Mouse (Mus musculus) hindbrain, embryonic 13.5 days (tissue): Measurements from ENCODE around the gene Met. TPM values are rescaled to one million over a fixed set of nuclear protein-coding genes. Genes with fewer than 3 reads are reported as not detected.
A peak's percentile ranks its signal among the peaks of the same experiment; 100 is the strongest.

Experiments
- ATAC-seq: fragments of 200-750 bp; cut with Nextera tagmentation; 2 replicates; pipeline ENCODE4 v1.8.0; 2017; ENCODE audit warnings: moderate TSS enrichment; ENCODE audit not compliant: low FRiP score
- H3K27ac ChIP-seq: fragments of 300-500 bp; sonication (generic); 2 replicates; pipeline ENCODE4 v1.5.1; 2015; ENCODE audit warnings: inconsistent platforms, mild to moderate bottlenecking, moderate library complexity
- H3K27me3 ChIP-seq: fragments of 300-500 bp; sonication (generic); 2 replicates; pipeline ENCODE4 v1.6.1; 2015; ENCODE audit warnings: mild to moderate bottlenecking, inconsistent platforms
- H3K36me3 ChIP-seq: fragments of 300-500 bp; sonication (generic); 2 replicates; pipeline ENCODE4 v1.6.1; 2015; ENCODE audit warnings: mild to moderate bottlenecking, inconsistent platforms
- H3K4me1 ChIP-seq: fragments of 300-500 bp; sonication (generic); replicated peaks from 2 replicates; pipeline ENCODE4 v1.6.1; 2015; ENCODE audit warnings: inconsistent platforms
- H3K4me2 ChIP-seq: fragments of 300-500 bp; sonication (generic); 2 replicates; pipeline ENCODE4 v1.6.1; 2015; ENCODE audit warnings: inconsistent platforms, mild to moderate bottlenecking, moderate library complexity
- H3K4me3 ChIP-seq: fragments of 300-500 bp; sonication (generic); 2 replicates; pipeline ENCODE4 v1.5.1; 2015; ENCODE audit warnings: mild to moderate bottlenecking, inconsistent platforms
- H3K9ac ChIP-seq: fragments of 300-500 bp; sonication (generic); 2 replicates; pipeline ENCODE4 v1.6.1; 2015; ENCODE audit warnings: mild to moderate bottlenecking, inconsistent platforms
- H3K9me3 ChIP-seq: fragments of 300-500 bp; sonication (generic); 2 replicates; pipeline ENCODE4 v1.6.1; 2016; ENCODE audit warnings: inconsistent platforms
- WGBS: fragments of 180-500 bp; shearing (Covaris S2); methylation state at CpG from one replicate; pipeline ENCODE4 v1.1.7; 2015; 5-methylcytosine and 5-hydroxymethylcytosine counted together
- polyA plus RNA-seq: library from polyadenylated mRNA; unstranded; fragments of >200 nt; fragmentation: Nextera tagmentation; extraction: Ambion mirVana; gene quantifications from 2 replicates; pipeline ENCODE4 v1.2.1, GENCODE M21; 2015

The Met gene
- polyA plus RNA-seq, 1 experiment from 2014 or later: 1.7 TPM

- 29% methylated on average over 2 of the region's 2 CpGs for WGBS
- H3K27me3 ChIP-seq: peaks cover 19% of the 10 kb centered on the region
- H3K4me1 ChIP-seq: peaks cover 10% of the 10 kb centered on the region; the same call in 1 of the 2 replicates
- no peaks in the 10 kb centered on the region for H3K9me3 ChIP-seq
- no peak overlapping the region for H3K27ac ChIP-seq
- H3K9ac ChIP-seq: no peak overlapping the region
- no peak overlapping the region for H3K4me3 ChIP-seq
- no peaks in the 10 kb centered on the region for H3K36me3 ChIP-seq
- no peak for ATAC-seq
- no peak overlapping the region for H3K4me2 ChIP-seq
Observed at GRCm38 (mm10) chr6:17561347-17561746, 97.7 kb downstream of the Met start.

- 55% methylated on average over 3 of the region's 3 CpGs for WGBS
- Histone ChIP-seq H3K27ac (no peak overlapping the region), H3K4me3 (no peak overlapping the region), H3K4me1 (peaks cover 10% of the 10 kb centered on the region; the same call in 1 of the 2 replicates), H3K36me3 (no peaks in the 10 kb centered on the region), H3K9ac (no peak overlapping the region), H3K9me3 (no peaks in the 10 kb centered on the region), H3K4me2 (no peak overlapping the region), H3K27me3 (peaks cover 19% of the 10 kb centered on the region)
- no peak for ATAC-seq
Observed at GRCm38 (mm10) chr6:17561886-17562285, 98.3 kb downstream of the Met start.

GRCm38 (mm10) chr6:17562472-17563088, 99.0 kb downstream of the Met start:
- Histone ChIP-seq H3K4me1 (peaks cover 10% of the 10 kb centered on the region; the same call in 1 of the 2 replicates), H3K4me3 (no peak overlapping the region), H3K27ac (no peak overlapping the region), H3K9me3 (no peaks in the 10 kb centered on the region), H3K27me3 (peaks cover 19% of the 10 kb centered on the region), H3K4me2 (peak overlapping the region; percentile 21; the same call in 1 of the 2 replicates), H3K36me3 (no peaks in the 10 kb centered on the region), H3K9ac (no peak overlapping the region)
- WGBS: 6% methylated on average over 10 of the region's 10 CpGs
- ATAC-seq: no peak

- Histone ChIP-seq H3K4me1 (no peaks in the 10 kb centered on the region), H3K4me2 (no peak overlapping the region), H3K4me3 (no peak overlapping the region), H3K9ac (no peak overlapping the region), H3K27ac (no peak overlapping the region), H3K27me3 (peaks cover 4% of the 10 kb centered on the region), H3K9me3 (no peaks in the 10 kb centered on the region), H3K36me3 (no peaks in the 10 kb centered on the region)
- WGBS: 91% methylated on average over 11 of the region's 11 CpGs
- no peak for ATAC-seq
Observed at GRCm38 (mm10) chr6:17568702-17569352, 105.2 kb downstream of the Met start.

- Histone ChIP-seq H3K4me2 (no peak overlapping the region), H3K9ac (no peak overlapping the region), H3K9me3 (peaks cover 7% of the 10 kb centered on the region), H3K27me3 (no peaks in the 10 kb centered on the region), H3K27ac (no peak overlapping the region), H3K4me1 (no peaks in the 10 kb centered on the region), H3K36me3 (no peaks in the 10 kb centered on the region), H3K4me3 (no peak overlapping the region)
- ATAC-seq: no peak
- WGBS: 89% methylated on average over 5 of the region's 5 CpGs
Observed at GRCm38 (mm10) chr6:17573227-17573626, 109.6 kb downstream of the Met start.

GRCm38 (mm10) chr6:17573732-17574131, 110.1 kb downstream of the Met start:
- peaks cover 7% of the 10 kb centered on the region for H3K9me3 ChIP-seq
- no peaks in the 10 kb centered on the region for H3K36me3 ChIP-seq
- no peaks in the 10 kb centered on the region for H3K27me3 ChIP-seq
- H3K4me3 ChIP-seq: no peak overlapping the region
- H3K4me1 ChIP-seq: no peaks in the 10 kb centered on the region
- 66% methylated on average over 2 of the region's 2 CpGs for WGBS
- no peak overlapping the region for H3K27ac ChIP-seq
- H3K9ac ChIP-seq: no peak overlapping the region
- H3K4me2 ChIP-seq: no peak overlapping the region
- no peak for ATAC-seq

- Histone ChIP-seq H3K36me3 (no peaks in the 10 kb centered on the region), H3K9me3 (peaks cover 7% of the 10 kb centered on the region), H3K4me3 (no peak overlapping the region), H3K27ac (no peak overlapping the region), H3K9ac (no peak overlapping the region), H3K27me3 (no peaks in the 10 kb centered on the region), H3K4me1 (no peaks in the 10 kb centered on the region), H3K4me2 (no peak overlapping the region)
- ATAC-seq: no peak
- 68% methylated on average over 3 of the region's 3 CpGs for WGBS
Observed at GRCm38 (mm10) chr6:17578092-17578760, 114.6 kb downstream of the Met start.

GRCm38 (mm10) chr6:17580349-17580748, 116.7 kb downstream of the Met start:
- Histone ChIP-seq H3K27me3 (no peaks in the 10 kb centered on the region), H3K27ac (no peak overlapping the region), H3K9ac (no peak overlapping the region), H3K36me3 (no peaks in the 10 kb centered on the region), H3K4me2 (no peak overlapping the region), H3K4me1 (0 out of 2 replicates have a peak, but pooled peaks cover 2% of the 10 kb centered on the region), H3K9me3 (peaks cover 2% of the 10 kb centered on the region; the same call in 1 of the 2 replicates), H3K4me3 (no peak overlapping the region)
- ATAC-seq: no peak
- 82% methylated on average over 3 of the region's 3 CpGs for WGBS

- 0 out of 2 replicates have a peak overlapping the region, but pooled peaks have one; percentile 9 for H3K9ac ChIP-seq
- H3K27me3 ChIP-seq: no peaks in the 10 kb centered on the region
- 0 out of 2 replicates have a peak, but pooled peaks cover 2% of the 10 kb centered on the region for H3K4me1 ChIP-seq
- H3K36me3 ChIP-seq: no peaks in the 10 kb centered on the region
- H3K27ac ChIP-seq: no peak overlapping the region
- peak overlapping the region; percentile 51 for H3K4me2 ChIP-seq
- WGBS: 33% methylated on average over 13 of the region's 13 CpGs
- ATAC-seq: peak; percentile 78; the same call in 1 of the 2 replicates
- H3K4me3 ChIP-seq: peak overlapping the region; percentile 27
- H3K9me3 ChIP-seq: no peaks in the 10 kb centered on the region
Observed at GRCm38 (mm10) chr6:17583982-17584381, 120.4 kb downstream of the Met start.

GRCm38 (mm10) chr6:17589049-17589952, 125.7 kb downstream of the Met start:
- Histone ChIP-seq H3K36me3 (no peaks in the 10 kb centered on the region), H3K27ac (no peak overlapping the region), H3K4me2 (peak overlapping the region; percentile 43), H3K9me3 (peaks cover 7% of the 10 kb centered on the region; the same call in 1 of the 2 replicates), H3K9ac (0 out of 2 replicates have a peak overlapping the region, but pooled peaks have one; percentile 35), H3K27me3 (no peaks in the 10 kb centered on the region), H3K4me3 (no peak overlapping the region), H3K4me1 (peaks cover 3% of the 10 kb centered on the region; the same call in 1 of the 2 replicates)
- WGBS: 29% methylated on average over 16 of the region's 16 CpGs
- ATAC-seq: peak; percentile 87

- H3K27me3 ChIP-seq: no peaks in the 10 kb centered on the region
- H3K36me3 ChIP-seq: no peaks in the 10 kb centered on the region
- H3K27ac ChIP-seq: no peak overlapping the region
- peaks cover 3% of the 10 kb centered on the region; the same call in 1 of the 2 replicates for H3K4me1 ChIP-seq
- ATAC-seq: no peak
- peaks cover 7% of the 10 kb centered on the region; the same call in 1 of the 2 replicates for H3K9me3 ChIP-seq
- H3K4me3 ChIP-seq: no peak overlapping the region
- 55% methylated on average over 8 of the region's 8 CpGs for WGBS
- H3K9ac ChIP-seq: no peak overlapping the region
- no peak overlapping the region for H3K4me2 ChIP-seq
Observed at GRCm38 (mm10) chr6:17589953-17590627, 126.5 kb downstream of the Met start.
